Mouse (Mus musculus) 3T3-L1 (cell line): Measurements from ENCODE around the gene Hip1r.

Source experiments
- DNase-seq: peaks from one replicate; pipeline ENCODE4 v3.0.0-alpha.2; 2015; ENCODE audit warnings: low read depth, low spot score

The Hip1r gene

GRCm38 (mm10) chr5:123973299-123974178 is at the start of gene Hip1r:
Hip1r (plus strand) TSS chr5:123973628.
- peak; percentile 65 for DNase-seq

GRCm38 (mm10) chr5:123927118-123927517 is 46.3 kb upstream of the Hip1r start, which contains the start of gene Gm43518:
Gm43518 (plus strand) TSS chr5:123927418.
- DNase-seq, result no peak

- peak; percentile 93 for DNase-seq
These were observed 42.9 kb upstream of the Hip1r start, which contains the start of gene Ccdc62 for GRCm38 (mm10) chr5:123930508-123930989. Ccdc62 (plus strand) TSS chr5:123930679.

- no peak for DNase-seq
These were observed 42.3 kb upstream of the Hip1r start for GRCm38 (mm10) chr5:123931131-123931530.

GRCm38 (mm10) chr5:123932927-123933326 is 40.5 kb upstream of the Hip1r start:
- peak; percentile 34 for DNase-seq

GRCm38 (mm10) chr5:123933556-123933955 is 39.9 kb upstream of the Hip1r start:
- DNase-seq, result no peak

GRCm38 (mm10) chr5:123933957-123934591 is 39.4 kb upstream of the Hip1r start:
- peak; percentile 12 for DNase-seq

GRCm38 (mm10) chr5:123935931-123936330 is 37.5 kb upstream of the Hip1r start:
- no peak for DNase-seq

- DNase-seq, result no peak
These were observed 34.9 kb upstream of the Hip1r start for GRCm38 (mm10) chr5:123938479-123938878.

GRCm38 (mm10) chr5:123946546-123946945 is 26.9 kb upstream of the Hip1r start:
- peak; percentile 38 for DNase-seq

GRCm38 (mm10) chr5:123947041-123947761 is 26.2 kb upstream of the Hip1r start:
- DNase-seq, result peak; percentile 87

GRCm38 (mm10) chr5:123952365-123953045 is 20.9 kb upstream of the Hip1r start:
- DNase-seq, result no peak

GRCm38 (mm10) chr5:123957213-123957612 is 16.2 kb upstream of the Hip1r start:
- DNase-seq, result no peak

- no peak for DNase-seq
These were observed 14.4 kb upstream of the Hip1r start for GRCm38 (mm10) chr5:123959018-123959417.

- DNase-seq, result no peak
These were observed 13.3 kb upstream of the Hip1r start for GRCm38 (mm10) chr5:123960129-123960528.

GRCm38 (mm10) chr5:123961046-123961445 is 12.4 kb upstream of the Hip1r start:
- no peak for DNase-seq

- no peak for DNase-seq
These were observed 9.2 kb upstream of the Hip1r start for GRCm38 (mm10) chr5:123964208-123964607.

GRCm38 (mm10) chr5:123966759-123967158 is 6.7 kb upstream of the Hip1r start:
- DNase-seq, result no peak

- no peak for DNase-seq
These were observed 5.0 kb upstream of the Hip1r start for GRCm38 (mm10) chr5:123968468-123968867.

GRCm38 (mm10) chr5:123969216-123969615 is 4.2 kb upstream of the Hip1r start:
- DNase-seq, result no peak

GRCm38 (mm10) chr5:123970576-123970975 is 2.9 kb upstream of the Hip1r start:
- DNase-seq, result no peak
